ENCODE assay signal across 14 mouse cellular contexts in genomic region chr6:38032801-38033566, GRCm38 (mm10). TPM values are rescaled to one million over a fixed set of nuclear protein-coding genes. Genes with fewer than 3 reads are reported as not detected.
A peak's percentile ranks its signal among the peaks of the same experiment; 100 is the strongest.
DNase-seq lines count a peak whose midpoint lies in the region; ATAC-seq and TF ChIP-seq lines count a peak whose summit lies in the region.
"Had no signal": no experiment of that assay in that cellular context is flagged by ENCODE, and none has a peak within 500 bp of the region (broad histone marks: within the 10 kb centered on the region; RNA-seq: fewer than 3 reads in every experiment).

No protein-coding gene starts in this region.

- no peak overlapping the region for H3K4me3 ChIP-seq in heart, embryonic 14.5 days (ENCODE audit: control insufficient read depth in 1 of 2, insufficient read depth in 1 of 2, low read depth in 1 of 2, low read length in 2 of 2)
- no peak overlapping the region for H3K4me3 ChIP-seq in lung, embryonic 14.5 days (ENCODE audit: low read depth, low read length)
- H3K4me3 ChIP-seq in lung, adult 2 months (replicated peaks; ENCODE audit: extremely low read depth, low read depth, low read length): no peak overlapping the region
- H3K4me3 ChIP-seq in kidney, embryonic 15.5 days (replicated peaks): no peak overlapping the region
- no peak overlapping the region for H3K4me3 ChIP-seq in lung, postnatal 0 days (ENCODE audit: low read depth, low read length)
- no peak overlapping the region for H3K4me3 ChIP-seq in gastrocnemius, adult 2 months
- H3K4me3 ChIP-seq: erythroblast, embryonic 14.5 days; left cerebral cortex, adult 2 months; liver, embryonic 13.5 days had no signal

- H3K4me2 ChIP-seq in heart, embryonic 14.5 days (ENCODE audit: low read length): no peak overlapping the region
- no peak overlapping the region for H3K4me2 ChIP-seq in lung, embryonic 14.5 days
- no peak overlapping the region for H3K4me2 ChIP-seq in kidney, embryonic 15.5 days
- H3K4me2 ChIP-seq in lung, postnatal 0 days (replicated peaks; ENCODE audit: low read depth, low read length): no peak overlapping the region
- H3K4me2 ChIP-seq: liver, embryonic 13.5 days had no signal

- peaks cover 3 to 10% of the 10 kb centered on the region in 2 experiments; a peak in 2 of 4 replicates for H3K4me1 ChIP-seq in heart, embryonic 14.5 days (ENCODE audit: control insufficient read depth in 2 of 2, insufficient read depth in 2 of 2, low read length in 2 of 2)
- peaks cover 7% of the 10 kb centered on the region; the same call in 1 of the 2 replicates for H3K4me1 ChIP-seq in lung, embryonic 14.5 days (ENCODE audit: insufficient read depth)
- H3K4me1 ChIP-seq in lung, adult 2 months (ENCODE audit: control insufficient read depth, insufficient read depth, low read length): peaks cover 3% of the 10 kb centered on the region; the same call in 1 of the 2 replicates
- H3K4me1 ChIP-seq in kidney, embryonic 15.5 days: peaks cover 29% of the 10 kb centered on the region
- H3K4me1 ChIP-seq in lung, postnatal 0 days (ENCODE audit: insufficient read depth, low read depth, low read length): peaks cover 7% of the 10 kb centered on the region; the same call in 1 of the 2 replicates
- H3K4me1 ChIP-seq: liver, embryonic 13.5 days had no signal

- no peak for DNase-seq in heart, postnatal 36 days
- peak; percentile 70 for DNase-seq in lung, embryonic 14.5 days
- DNase-seq in lung, adult 2 months: no peak
- DNase-seq in lung, postnatal 0 days (ENCODE audit: low spot score): peak; percentile 25
- DNase-seq in adrenal gland, adult 2 months: no peak
- no peak for DNase-seq in gastrocnemius, adult 2 months
- DNase-seq: cerebellum, adult 11-12 months; liver, embryonic 13.5 days had no signal

- H3K27ac ChIP-seq in heart, embryonic 14.5 days (replicated peaks in 1 of 2; ENCODE audit: control insufficient read depth in 1 of 2, insufficient read depth in 1 of 2, low read depth in 2 of 2, low read length in 2 of 2): peak overlapping the region; percentile 19 to 24; a peak in 1 of 4 replicates
- peak overlapping the region; percentile 60 for H3K27ac ChIP-seq in lung, embryonic 14.5 days (ENCODE audit: low read depth)
- peak overlapping the region; percentile 66 for H3K27ac ChIP-seq in kidney, embryonic 15.5 days
- no peak overlapping the region for H3K27ac ChIP-seq in lung, postnatal 0 days (ENCODE audit: low read length)
- no peak overlapping the region for H3K27ac ChIP-seq in gastrocnemius, adult 2 months
- H3K27ac ChIP-seq: left cerebral cortex, adult 2 months; liver, embryonic 13.5 days had no signal

- intact Hi-C loops in heart, postnatal 36 days (cut with DNase I): no loop called here
- intact Hi-C loops in gastrocnemius, adult 2 months (cut with DNase I): no loop called here

- no peak for TF ChIP-seq EP300 in lung, postnatal 0 days (IDR thresholded peaks at IDR 0.05)

- 70% methylated on average over 5 of the region's 5 CpGs for WGBS in heart, embryonic 14.5 days
- 61% methylated on average over 5 of the region's 5 CpGs for WGBS in lung, embryonic 14.5 days
- WGBS in lung, adult 2 months: 67% methylated on average over 5 of the region's 5 CpGs
- WGBS in kidney, embryonic 15.5 days: 64% methylated on average over 5 of the region's 5 CpGs
- WGBS in lung, postnatal 0 days: 62% methylated on average over 5 of the region's 5 CpGs

- no peaks in the 10 kb centered on the region for H3K9me3 ChIP-seq in heart, embryonic 14.5 days (ENCODE audit: control insufficient read depth, low read length)
- no peaks in the 10 kb centered on the region for H3K9me3 ChIP-seq in lung, embryonic 14.5 days (ENCODE audit: low read depth, low read length)
- no peaks in the 10 kb centered on the region for H3K9me3 ChIP-seq in kidney, embryonic 15.5 days (replicated peaks)
- no peaks in the 10 kb centered on the region for H3K9me3 ChIP-seq in lung, postnatal 0 days (ENCODE audit: low read length)
- H3K9me3 ChIP-seq: liver, embryonic 13.5 days had no signal

- no peaks in the 10 kb centered on the region for H3K36me3 ChIP-seq in heart, embryonic 14.5 days (ENCODE audit: control insufficient read depth, insufficient read depth, low read length)
- no peaks in the 10 kb centered on the region for H3K36me3 ChIP-seq in lung, embryonic 14.5 days (ENCODE audit: insufficient read depth)
- no peaks in the 10 kb centered on the region for H3K36me3 ChIP-seq in kidney, embryonic 15.5 days
- H3K36me3 ChIP-seq in lung, postnatal 0 days (ENCODE audit: insufficient read depth, low read length): no peaks in the 10 kb centered on the region
- H3K36me3 ChIP-seq: liver, embryonic 13.5 days had no signal

- H3K9ac ChIP-seq in heart, embryonic 14.5 days (ENCODE audit: low read length): no peak overlapping the region
- no peak overlapping the region for H3K9ac ChIP-seq in lung, embryonic 14.5 days
- no peak overlapping the region for H3K9ac ChIP-seq in kidney, embryonic 15.5 days
- no peak overlapping the region for H3K9ac ChIP-seq in lung, postnatal 0 days (replicated peaks; ENCODE audit: low read depth)
- H3K9ac ChIP-seq: liver, embryonic 13.5 days had no signal

- ATAC-seq in heart, embryonic 14.5 days (ENCODE audit: insufficient number of reproducible peaks, insufficient read depth, low FRiP score, low read depth): no peak
- 0 out of 2 replicates have a peak, but pooled peaks have one; percentile 30 for ATAC-seq in lung, embryonic 14.5 days (ENCODE audit: insufficient read depth)
- ATAC-seq in kidney, embryonic 15.5 days (replicated peaks; ENCODE audit: low FRiP score): no peak
- no peak for ATAC-seq in lung, postnatal 0 days

- no peak for TF ChIP-seq POLR2A in lung, adult 2 months (IDR thresholded peaks at IDR 0.05; ENCODE audit: borderline replicate concordance, extremely low read depth, low read depth, low read length)

- H3K27me3 ChIP-seq in heart, embryonic 14.5 days (ENCODE audit: control insufficient read depth, insufficient read depth, low read length): no peaks in the 10 kb centered on the region
- no peaks in the 10 kb centered on the region for H3K27me3 ChIP-seq in lung, embryonic 14.5 days (ENCODE audit: insufficient read depth, low read length)
- H3K27me3 ChIP-seq in kidney, embryonic 15.5 days: no peaks in the 10 kb centered on the region
- H3K27me3 ChIP-seq in lung, postnatal 0 days (replicated peaks; ENCODE audit: insufficient read depth, low read length): no peaks in the 10 kb centered on the region
- H3K27me3 ChIP-seq: liver, embryonic 13.5 days had no signal

- TF ChIP-seq CTCF in lung, embryonic 14.5 days (IDR thresholded peaks at IDR 0.05; ENCODE audit: low read depth): no peak
- TF ChIP-seq CTCF in lung, adult 2 months (IDR thresholded peaks at IDR 0.05; ENCODE audit: insufficient read depth, low read length): no peak
- no peak for TF ChIP-seq CTCF in lung, postnatal 0 days (IDR thresholded peaks at IDR 0.05)
- no peak for TF ChIP-seq CTCF in gastrocnemius, adult 2 months (IDR thresholded peaks at IDR 0.05)

RNA-seq across cellular contexts. Expression of gene Svopl, which starts 13.8 kb away (rescaled TPM):
- 0.13 and 0.16 TPM in 2 replicates for polyA plus RNA-seq in heart, embryonic 14.5 days (2014; fragmentation: Nextera tagmentation; extraction: Ambion mirVana)
- total RNA-seq in heart, postnatal 36 days (2021): under 1 TPM; 0.39 to 0.68 TPM
- polyA plus RNA-seq in lung, embryonic 14.5 days (2014; fragmentation: Nextera tagmentation; extraction: Ambion mirVana): 0.43 and 0.80 TPM in 2 replicates
- polyA plus RNA-seq in lung, adult 2 months (2012; rRNA removed): 0.58 and 0.66 TPM in 2 replicates
- 14.5 and 17.3 TPM in 2 replicates for polyA plus RNA-seq in kidney, embryonic 15.5 days (2015; fragmentation: Nextera tagmentation; extraction: Ambion mirVana)
- polyA plus RNA-seq in lung, postnatal 0 days (2015; fragmentation: Nextera tagmentation; extraction: Ambion mirVana): 1.6 and 2.6 TPM in 2 replicates
- total RNA-seq in adrenal gland, adult 2 months (2021): 1 to 10 TPM in 1 of 2 experiments, under 1 TPM in 1; 0.90 to 1.0 TPM
- 0.77 and 1.6 TPM in 2 replicates for polyA plus RNA-seq in adrenal gland, adult 2 months (2012; rRNA removed)
- under 1 TPM in 1 of 2 experiments, not detected in 1; 0.14 TPM for total RNA-seq in gastrocnemius, adult 2 months (2021)
- total RNA-seq: megakaryocyte-erythroid progenitor cell, adult 5-6 weeks had no signal
- polyA plus RNA-seq: cortical plate, adult 2 months; erythroblast, embryonic 14.5 days; liver, embryonic 13.5 days had no signal

Comparison
In these comparisons a context has a peak if more than half of its experiments do, and no peak if none do; other contexts are left out.
1. H3K27ac ChIP-seq: peak in heart, embryonic 14.5 days (2 of 2), lung, embryonic 14.5 days (single experiment) and kidney, embryonic 15.5 days (single experiment); none in lung, postnatal 0 days (single experiment) and gastrocnemius, adult 2 months (single experiment).
2. DNase-seq: peak in lung, embryonic 14.5 days (single experiment) and lung, postnatal 0 days (single experiment); none in heart, postnatal 36 days (0 of 2), lung, adult 2 months (single experiment), adrenal gland, adult 2 months (single experiment) and gastrocnemius, adult 2 months (single experiment).